Mouse (Mus musculus): ENCODE results near the gene Myh10. TPM values are rescaled to one million over a fixed set of nuclear protein-coding genes. Genes with fewer than 3 reads are reported as not detected.

Myh10 gene
- total and polyA plus RNA-seq, 2 experiments from 2014 or later = 69.9 to 185 TPM

DNA sequence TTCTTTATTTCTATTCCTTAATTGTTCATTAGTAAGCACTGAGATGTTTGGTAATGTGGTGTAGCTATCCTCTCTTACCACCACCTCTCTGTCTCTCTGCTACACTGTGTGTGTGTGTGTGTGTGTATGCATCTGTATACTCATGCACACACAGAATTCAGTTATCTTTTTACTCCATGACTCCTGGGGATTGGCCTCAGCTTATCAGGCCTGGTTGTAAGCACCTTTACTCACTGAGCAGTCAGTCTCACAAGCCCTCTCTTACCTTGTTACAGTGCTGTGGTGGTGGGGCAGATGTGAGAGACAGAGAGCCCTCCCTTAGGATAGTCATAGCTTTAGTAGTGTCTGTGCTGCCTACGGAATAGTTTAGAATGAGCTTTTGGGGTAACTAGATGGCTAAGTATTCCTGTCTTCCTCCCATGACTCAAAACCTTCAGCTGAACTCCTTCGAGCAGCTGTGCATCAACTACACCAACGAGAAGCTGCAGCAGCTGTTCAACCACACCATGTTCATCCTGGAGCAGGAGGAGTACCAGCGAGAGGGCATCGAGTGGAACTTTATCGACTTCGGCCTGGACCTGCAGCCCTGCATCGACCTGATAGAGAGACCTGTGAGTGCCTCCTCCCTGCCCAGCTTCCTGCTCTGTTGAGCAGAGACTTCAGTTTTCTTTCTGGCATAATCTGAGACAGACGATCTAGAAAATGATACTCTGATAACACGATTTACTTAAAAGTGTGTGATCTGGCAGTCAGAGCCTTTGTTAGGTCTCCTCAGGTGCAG lies 76.6 kb downstream of the Myh10 start:
- Histone ChIP-seq H3K27ac (no peak overlapping the region), H3K4me2 (ENCODE audit: low read depth, low read length) (no peak overlapping the region), H3K4me3 (ENCODE audit: low read length) (no peak overlapping the region), H3K4me1 (ENCODE audit: insufficient read depth, low read length) (no peaks in the 10 kb centered on the region), H3K27me3 (ENCODE audit: insufficient read depth, low read length) (no peaks in the 10 kb centered on the region), H3K36me3 (ENCODE audit: insufficient read depth, low read length) (peaks cover 84% of the 10 kb centered on the region), H3K9me3 (ENCODE audit: low read length) (no peaks in the 10 kb centered on the region), H3K9ac (replicated peaks; ENCODE audit: low read length) (no peak overlapping the region)
- ATAC-seq (no peak), DNase-seq (ENCODE audit: low spot score) (no peak)
- no peak for TF ChIP-seq CTCF (IDR thresholded peaks at IDR 0.05; ENCODE audit: low read depth)
- 95% methylated on average over 10 of the region's 10 CpGs for WGBS

DNA sequence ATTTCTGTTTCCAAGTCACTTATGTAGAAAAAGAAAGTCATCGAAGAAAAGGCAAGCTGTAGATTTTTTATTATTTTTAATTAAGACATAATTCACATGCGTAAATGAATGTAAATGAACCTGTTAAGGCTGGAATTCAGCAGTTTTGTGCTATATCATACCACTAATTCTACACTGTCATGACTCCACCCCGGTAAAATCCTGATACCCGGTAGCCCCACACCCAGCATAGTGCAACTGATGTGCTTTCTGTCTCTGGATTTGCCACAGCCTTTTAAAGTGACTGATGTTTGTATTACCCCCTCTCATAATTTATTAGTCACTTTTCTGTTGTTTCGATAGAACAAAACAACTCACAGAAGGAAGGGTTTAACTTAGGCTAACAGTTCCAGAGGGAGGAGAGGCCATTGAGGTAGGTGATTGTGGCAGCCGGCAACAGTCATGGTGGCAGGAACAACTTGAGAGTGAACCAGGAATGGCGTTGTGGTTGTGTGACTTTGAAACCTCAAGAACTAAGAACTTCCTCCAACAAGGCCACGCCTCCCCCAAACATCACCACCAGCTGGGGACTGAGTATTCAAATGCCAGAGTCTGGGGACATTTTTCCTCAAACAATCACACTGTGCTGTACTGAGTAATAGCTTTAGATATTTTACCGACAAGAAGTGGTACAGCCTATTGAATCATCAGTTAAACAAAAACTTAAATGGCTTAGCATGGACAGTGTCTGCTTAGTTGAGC lies 78.6 kb downstream of the Myh10 start:
- Histone ChIP-seq H3K27ac (no peak overlapping the region), H3K4me3 (ENCODE audit: low read length) (no peak overlapping the region), H3K4me1 (ENCODE audit: insufficient read depth, low read length) (no peaks in the 10 kb centered on the region), H3K27me3 (ENCODE audit: insufficient read depth, low read length) (no peaks in the 10 kb centered on the region), H3K36me3 (ENCODE audit: insufficient read depth, low read length) (peaks cover 78% of the 10 kb centered on the region), H3K9me3 (ENCODE audit: low read length) (no peaks in the 10 kb centered on the region), H3K9ac (replicated peaks; ENCODE audit: low read length) (no peak overlapping the region), H3K4me2 (ENCODE audit: low read depth, low read length) (no peak overlapping the region)
- 93% methylated on average over 9 of the region's 9 CpGs for WGBS
- TF ChIP-seq CTCF (IDR thresholded peaks at IDR 0.05; ENCODE audit: low read depth) = no peak
- DNase-seq (ENCODE audit: low spot score) = no peak
- no peak for ATAC-seq

DNA sequence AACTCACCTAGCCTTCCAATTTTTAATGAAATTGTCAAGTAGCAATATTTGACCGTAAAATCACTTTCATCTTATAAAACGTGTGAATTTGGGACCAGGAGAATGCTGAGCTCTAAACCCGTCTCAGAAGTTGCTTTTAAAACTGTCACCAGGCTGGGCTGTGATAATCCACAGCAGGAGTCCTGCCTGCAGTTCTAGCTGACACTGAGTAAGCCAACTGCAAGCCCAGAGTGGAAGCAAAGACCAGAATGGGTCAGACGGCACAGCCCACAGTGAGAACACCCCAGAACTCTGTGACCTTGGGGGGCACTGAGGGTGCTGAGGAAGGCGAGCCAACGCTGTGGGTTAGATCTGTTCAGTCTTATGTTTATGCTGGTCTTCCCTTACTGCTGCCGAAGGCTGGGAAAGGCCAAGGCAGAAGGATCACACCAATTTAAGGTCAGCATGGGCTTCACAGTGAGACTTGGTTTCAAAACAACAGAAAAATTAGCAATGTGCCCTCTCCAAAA lies 84.8 kb downstream of the Myh10 start:
- H3K4me1 ChIP-seq (ENCODE audit: insufficient read depth, low read length) = no peaks in the 10 kb centered on the region
- TF ChIP-seq CTCF (IDR thresholded peaks at IDR 0.05; ENCODE audit: low read depth) = no peak
- 78% methylated on average over 7 of the region's 7 CpGs for WGBS
- H3K9me3 ChIP-seq (ENCODE audit: low read length) = no peaks in the 10 kb centered on the region
- no peaks in the 10 kb centered on the region for H3K27me3 ChIP-seq (ENCODE audit: insufficient read depth, low read length)
- H3K27ac ChIP-seq = no peak overlapping the region
- ATAC-seq = no peak
- no peak for DNase-seq (ENCODE audit: low spot score)
- no peak overlapping the region for H3K4me3 ChIP-seq (ENCODE audit: low read length)
- H3K4me2 ChIP-seq (ENCODE audit: low read depth, low read length) = no peak overlapping the region
- H3K36me3 ChIP-seq (ENCODE audit: insufficient read depth, low read length) = peaks cover 38% of the 10 kb centered on the region
- H3K9ac ChIP-seq (replicated peaks; ENCODE audit: low read length) = no peak overlapping the region

DNA sequence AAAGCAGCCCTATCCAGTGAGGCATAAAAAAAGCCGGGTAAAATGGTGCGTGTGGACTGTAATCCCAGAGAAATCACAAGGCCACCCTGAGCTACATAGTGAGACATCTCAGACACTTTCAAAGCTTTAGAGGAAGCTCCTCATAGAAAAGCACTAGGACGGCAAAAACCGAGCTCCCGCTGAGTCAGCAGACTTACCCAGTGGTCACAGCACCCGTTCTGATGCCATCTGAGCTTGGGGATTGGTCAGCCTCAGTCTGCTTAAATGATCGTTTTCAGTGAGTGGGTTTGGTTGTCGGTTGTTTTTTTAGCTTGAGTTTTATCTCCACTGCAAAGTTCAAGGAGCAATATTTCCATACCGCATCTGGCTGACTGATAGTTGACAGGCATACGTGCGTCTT lies 86.6 kb downstream of the Myh10 start:
- no peak for TF ChIP-seq CTCF (IDR thresholded peaks at IDR 0.05; ENCODE audit: low read depth)
- WGBS = 80% methylated on average over 11 of the region's 11 CpGs
- no peak for ATAC-seq
- H3K36me3 ChIP-seq (ENCODE audit: insufficient read depth, low read length) = peaks cover 34% of the 10 kb centered on the region
- no peaks in the 10 kb centered on the region for H3K4me1 ChIP-seq (ENCODE audit: insufficient read depth, low read length)
- no peak overlapping the region for H3K27ac ChIP-seq
- no peak overlapping the region for H3K4me3 ChIP-seq (ENCODE audit: low read length)
- no peak overlapping the region for H3K4me2 ChIP-seq (ENCODE audit: low read depth, low read length)
- no peak for DNase-seq (ENCODE audit: low spot score)
- no peaks in the 10 kb centered on the region for H3K27me3 ChIP-seq (ENCODE audit: insufficient read depth, low read length)
- no peak overlapping the region for H3K9ac ChIP-seq (replicated peaks; ENCODE audit: low read length)
- no peaks in the 10 kb centered on the region for H3K9me3 ChIP-seq (ENCODE audit: low read length)

DNA sequence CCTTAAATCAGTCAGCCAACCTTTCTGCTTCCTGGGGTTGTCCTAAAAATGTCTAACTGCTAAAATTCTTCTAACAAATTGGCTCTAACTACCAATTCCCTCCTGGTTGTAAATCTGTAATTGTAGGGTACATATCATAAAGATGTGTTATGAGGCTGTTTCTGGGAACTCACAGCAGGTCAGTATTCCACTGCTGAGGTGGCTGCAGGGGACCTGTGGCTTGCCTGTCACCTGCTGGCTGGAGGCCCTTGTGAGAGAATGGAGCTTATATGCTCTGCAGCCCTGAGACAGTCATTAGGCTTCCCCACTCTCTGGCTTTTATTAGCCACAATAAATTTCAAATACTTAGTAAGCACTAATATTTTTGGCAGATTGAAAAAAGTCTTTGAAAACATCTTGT lies 87.5 kb downstream of the Myh10 start:
- Histone ChIP-seq H3K36me3 (ENCODE audit: insufficient read depth, low read length) (peaks cover 34% of the 10 kb centered on the region), H3K4me3 (ENCODE audit: low read length) (no peak overlapping the region), H3K4me2 (ENCODE audit: low read depth, low read length) (no peak overlapping the region), H3K4me1 (ENCODE audit: insufficient read depth, low read length) (no peaks in the 10 kb centered on the region), H3K9me3 (ENCODE audit: low read length) (no peaks in the 10 kb centered on the region), H3K27ac (no peak overlapping the region), H3K27me3 (ENCODE audit: insufficient read depth, low read length) (no peaks in the 10 kb centered on the region), H3K9ac (replicated peaks; ENCODE audit: low read length) (no peak overlapping the region)
- ATAC-seq (no peak), DNase-seq (ENCODE audit: low spot score) (no peak)
- TF ChIP-seq CTCF (IDR thresholded peaks at IDR 0.05; ENCODE audit: low read depth) = no peak

DNA sequence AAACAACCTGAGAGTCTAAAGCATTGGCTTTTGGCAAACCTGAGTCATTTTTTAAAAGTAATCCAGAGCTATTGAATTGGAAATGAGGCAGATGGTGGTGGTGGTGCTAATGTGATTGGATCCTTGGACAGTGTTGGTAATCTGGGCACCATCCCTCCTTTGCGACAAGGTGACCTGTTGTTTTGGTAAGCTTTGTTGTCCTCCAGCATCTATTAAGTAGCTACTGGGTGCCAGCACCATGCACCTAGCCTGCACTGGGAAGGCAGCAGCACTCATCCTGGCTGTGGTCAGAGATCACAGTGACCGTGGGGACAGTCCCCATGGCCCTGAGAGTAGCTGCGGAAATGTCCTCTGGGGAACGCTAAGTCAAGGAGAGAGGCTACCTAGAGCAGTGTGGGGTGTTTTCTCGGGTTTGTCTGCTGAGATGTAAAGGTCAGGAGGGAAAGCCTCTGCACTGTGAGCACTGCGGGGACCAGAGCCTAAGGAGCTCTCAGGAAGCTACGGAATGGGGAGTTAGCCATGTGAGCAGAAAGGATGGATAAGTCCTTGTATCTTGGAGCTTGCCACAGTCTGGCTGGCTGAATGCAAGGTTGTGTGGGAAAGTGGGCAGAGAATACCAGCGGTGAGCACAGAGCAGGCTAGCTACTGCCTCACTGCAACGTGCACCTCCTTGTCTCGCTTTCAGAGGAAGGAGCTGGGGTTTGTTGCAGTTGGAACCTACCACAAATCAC lies 88.5 kb downstream of the Myh10 start:
- ATAC-seq (no peak), DNase-seq (ENCODE audit: low spot score) (no peak)
- no peaks in the 10 kb centered on the region for H3K27me3 ChIP-seq (ENCODE audit: insufficient read depth, low read length)
- H3K4me3 ChIP-seq (ENCODE audit: low read length) = no peak overlapping the region
- H3K9me3 ChIP-seq (ENCODE audit: low read length) = no peaks in the 10 kb centered on the region
- H3K4me2 ChIP-seq (ENCODE audit: low read depth, low read length) = no peak overlapping the region
- H3K9ac ChIP-seq (replicated peaks; ENCODE audit: low read length) = no peak overlapping the region
- H3K36me3 ChIP-seq (ENCODE audit: insufficient read depth, low read length) = peaks cover 39% of the 10 kb centered on the region
- TF ChIP-seq CTCF (IDR thresholded peaks at IDR 0.05; ENCODE audit: low read depth) = no peak
- 82% methylated on average over 10 of the region's 10 CpGs for WGBS
- no peaks in the 10 kb centered on the region for H3K4me1 ChIP-seq (ENCODE audit: insufficient read depth, low read length)
- peak overlapping the region; percentile 45; the same call in 1 of the 2 replicates for H3K27ac ChIP-seq

All from hindbrain, postnatal 0 days (tissue).